Mouse (Mus musculus) myocyte (in vitro differentiated cells): Measurements from ENCODE around the gene Ube2t. TPM values are rescaled to one million over a fixed set of nuclear protein-coding genes. Genes with fewer than 3 reads are reported as not detected.

Experiments used
- H3K27me3 ChIP-seq: one replicate; pipeline ENCODE4 v1.6.1; 2011; ENCODE audit not compliant: control insufficient read depth, insufficient read depth, insufficient read length
- H3K36me3 ChIP-seq: one replicate; pipeline ENCODE4 v1.6.1; 2011; ENCODE audit not compliant: control insufficient read depth, insufficient read depth
- H3K4me2 ChIP-seq: one replicate; pipeline ENCODE4 v1.6.1; 2011; ENCODE audit warnings: low read depth, control low read depth
- H3K4me3 ChIP-seq: one replicate; pipeline ENCODE4 v1.5.1; 2011; ENCODE audit warnings: mild to moderate bottlenecking, control low read depth, moderate library complexity
- H3K79me2 ChIP-seq: one replicate; pipeline ENCODE4 v1.6.1; 2011; ENCODE audit not compliant: control insufficient read depth, insufficient read depth
- H3ac ChIP-seq: one replicate; pipeline ENCODE4 v1.6.1; 2011; ENCODE audit not compliant: control insufficient read depth, insufficient read length
- CEBPB ChIP-seq: IDR thresholded peaks from 2 replicates; pipeline ENCODE4 v1.6.1; 2011; ENCODE audit warnings: mild to moderate bottlenecking, moderate library complexity; ENCODE audit not compliant: poor library complexity, insufficient read depth, severe bottlenecking
- E2F4 ChIP-seq: IDR thresholded peaks from one replicate; pipeline ENCODE4 v1.6.1; 2011; ENCODE audit warnings: mild to moderate bottlenecking, control low read depth, moderate library complexity; ENCODE audit not compliant: insufficient read depth
- MAX ChIP-seq: IDR thresholded peaks from one replicate; pipeline ENCODE4 v1.6.1; 2011; ENCODE audit warnings: low read depth, mild to moderate bottlenecking, control low read depth
- MYOD1 ChIP-seq, 3 experiments: IDR thresholded peaks; one replicate each; pipeline ENCODE4 v1.6.1; 2011; ENCODE audit warnings: control low read depth in 2 of 3, low read depth in 2 of 3, mild to moderate bottlenecking in 2 of 3, moderate library complexity in 1 of 3; ENCODE audit not compliant: insufficient read length in 2 of 3, control insufficient read depth in 1 of 3
- MYOG ChIP-seq, 3 experiments: IDR thresholded peaks; one replicate each; pipeline ENCODE4 v1.6.1; 2011; ENCODE audit warnings: control low read depth in 2 of 3, low read depth in 2 of 3, mild to moderate bottlenecking in 2 of 3; ENCODE audit not compliant: insufficient read length in 2 of 3, control insufficient read depth in 1 of 3, insufficient read depth in 1 of 3
- POLR2A ChIP-seq: IDR thresholded peaks from one replicate; pipeline ENCODE4 v1.6.1; 2011; ENCODE audit warnings: low read depth, mild to moderate bottlenecking, control low read depth, moderate library complexity; ENCODE audit not compliant: insufficient read length
- POLR2AphosphoS2 ChIP-seq: IDR thresholded peaks from one replicate; pipeline ENCODE4 v1.6.1; 2011; ENCODE audit warnings: low read depth, control low read depth; ENCODE audit not compliant: insufficient read length
- REST ChIP-seq: IDR thresholded peaks from one replicate; pipeline ENCODE4 v1.6.1; 2011; ENCODE audit warnings: mild to moderate bottlenecking, control low read depth, moderate library complexity; ENCODE audit not compliant: insufficient read depth, insufficient read length
- SRF ChIP-seq: IDR thresholded peaks from one replicate; pipeline ENCODE4 v1.6.1; 2011; ENCODE audit warnings: low read depth; ENCODE audit not compliant: control insufficient read depth, insufficient read length
- TCF12 ChIP-seq: IDR thresholded peaks from one replicate; pipeline ENCODE4 v1.6.1; 2011; ENCODE audit warnings: mild to moderate bottlenecking, control low read depth; ENCODE audit not compliant: poor library complexity, insufficient read depth, severe bottlenecking
- TCF3 ChIP-seq: IDR thresholded peaks from one replicate; pipeline ENCODE4 v1.6.1; 2011; ENCODE audit warnings: low read depth, control low read depth; ENCODE audit not compliant: insufficient read length
- USF1 ChIP-seq: IDR thresholded peaks from one replicate; pipeline ENCODE4 v1.6.1; 2011; ENCODE audit warnings: low read depth, mild to moderate bottlenecking, control low read depth, moderate library complexity
- polyA plus RNA-seq: library from polyadenylated mRNA; unstranded; fragments of >200 nt; fragmentation: generic; extraction: Trizol; gene quantifications from one replicate; pipeline ENCODE4 v1.2.1, GENCODE M21; 2012; ENCODE audit warnings: missing spikeins

The Ube2t gene
- polyA plus RNA-seq, 1 experiment: 4.0 TPM

GRCm38 (mm10) chr1:134965430-134965829 lies 3.1 kb downstream of the Ube2t start:
- no peak for TF ChIP-seq MYOG (IDR thresholded peaks at IDR 0.05; ENCODE audit: control insufficient read depth in 1 of 3, insufficient read depth in 1 of 3, insufficient read length in 2 of 3, low read depth in 2 of 3)
- TF ChIP-seq TCF12: no peak
- no peaks in the 10 kb centered on the region for H3K27me3 ChIP-seq

GRCm38 (mm10) chr1:134972920-134973319 lies 10.6 kb downstream of the Ube2t start:
- H3ac ChIP-seq: no peak overlapping the region
- no peak overlapping the region for H3K4me3 ChIP-seq
- TF ChIP-seq CEBPB: no peak
- TF ChIP-seq TCF12: no peak
- TF ChIP-seq TCF3: no peak
- H3K4me2 ChIP-seq: no peak overlapping the region
- peaks cover 5% of the 10 kb centered on the region for H3K36me3 ChIP-seq
- no peaks in the 10 kb centered on the region for H3K79me2 ChIP-seq
- H3K27me3 ChIP-seq: no peaks in the 10 kb centered on the region

More at GRCm38 (mm10) chr1:134965430-134965829, 3.1 kb downstream of the Ube2t start:
- Histone ChIP-seq H3K36me3 (no peaks in the 10 kb centered on the region), H3K4me3 (no peak overlapping the region), H3ac (no peak overlapping the region), H3K4me2 (no peak overlapping the region), H3K79me2 (no peaks in the 10 kb centered on the region)

- no peaks in the 10 kb centered on the region for H3K27me3 ChIP-seq
- no peak overlapping the region for H3K4me2 ChIP-seq
- H3ac ChIP-seq: no peak overlapping the region
- TF ChIP-seq REST (no peak), USF1 (no peak), MAX (no peak), E2F4 (no peak), CEBPB (no peak), POLR2AphosphoS2 (no peak), POLR2A (no peak), MYOD1 (IDR thresholded peaks at IDR 0.05; ENCODE audit: control insufficient read depth in 1 of 3, insufficient read length in 2 of 3, low read depth in 2 of 3) (no peak), TCF12 (no peak), TCF3 (no peak), SRF (no peak), MYOG (IDR thresholded peaks at IDR 0.05; ENCODE audit: control insufficient read depth in 1 of 3, insufficient read depth in 1 of 3, insufficient read length in 2 of 3, low read depth in 2 of 3) (no peak)
- no peak overlapping the region for H3K4me3 ChIP-seq
- H3K79me2 ChIP-seq: no peaks in the 10 kb centered on the region
- H3K36me3 ChIP-seq: no peaks in the 10 kb centered on the region
These were observed 25.0 kb downstream of the Ube2t start for GRCm38 (mm10) chr1:134987173-134987961.

- H3K79me2 ChIP-seq: no peaks in the 10 kb centered on the region
- H3K27me3 ChIP-seq: no peaks in the 10 kb centered on the region
- no peak overlapping the region for H3K4me3 ChIP-seq
- H3ac ChIP-seq: no peak overlapping the region
- no peaks in the 10 kb centered on the region for H3K36me3 ChIP-seq
- no peak overlapping the region for H3K4me2 ChIP-seq
- no peak for TF ChIP-seq TCF12
- no peak for TF ChIP-seq MYOG (IDR thresholded peaks at IDR 0.05; ENCODE audit: control insufficient read depth in 1 of 3, insufficient read depth in 1 of 3, insufficient read length in 2 of 3, low read depth in 2 of 3)
- TF ChIP-seq MYOD1 (IDR thresholded peaks at IDR 0.05; ENCODE audit: control insufficient read depth in 1 of 3, insufficient read length in 2 of 3, low read depth in 2 of 3): no peak
- no peak for TF ChIP-seq E2F4
- no peak for TF ChIP-seq REST
- TF ChIP-seq SRF: no peak
- TF ChIP-seq MAX: no peak
- TF ChIP-seq USF1: no peak
- TF ChIP-seq POLR2AphosphoS2: no peak
- no peak for TF ChIP-seq CEBPB
- TF ChIP-seq POLR2A: no peak
- TF ChIP-seq TCF3: no peak
These were observed 25.6 kb downstream of the Ube2t start for GRCm38 (mm10) chr1:134987962-134988341.

- Histone ChIP-seq H3K4me3 (no peak overlapping the region), H3ac (no peak overlapping the region), H3K27me3 (no peaks in the 10 kb centered on the region), H3K4me2 (no peak overlapping the region), H3K79me2 (no peaks in the 10 kb centered on the region), H3K36me3 (no peaks in the 10 kb centered on the region)
- TF ChIP-seq USF1 (no peak), SRF (no peak), MAX (no peak), MYOG (IDR thresholded peaks at IDR 0.05; ENCODE audit: control insufficient read depth in 1 of 3, insufficient read depth in 1 of 3, insufficient read length in 2 of 3, low read depth in 2 of 3) (no peak), POLR2AphosphoS2 (no peak), REST (no peak), MYOD1 (IDR thresholded peaks at IDR 0.05; ENCODE audit: control insufficient read depth in 1 of 3, insufficient read length in 2 of 3, low read depth in 2 of 3) (no peak), CEBPB (no peak), POLR2A (no peak), E2F4 (no peak), TCF3 (no peak), TCF12 (no peak)
These were observed 27.0 kb downstream of the Ube2t start for GRCm38 (mm10) chr1:134989372-134989771.
